Mouse (Mus musculus) CD8-positive naive resting alpha-beta T cell, adult 57 days (primary cell): ENCODE results near the gene Vmn2r67. TPM values are rescaled to one million over a fixed set of nuclear protein-coding genes. Genes with fewer than 3 reads are reported as not detected.

Experiments used
- total RNA-seq: library from RNA; stranded (reverse); gene quantifications from one replicate; pipeline ENCODE4 v1.2.4, GENCODE M21; 2023

Gene Vmn2r67
- total RNA-seq = not detected

GRCm38 (mm10) chr7:85155898-85156297 lies at the start of gene Vmn2r67:
TSS of gene Vmn2r67 (minus strand) at chr7:85155998.

Other genes starting within 250 kb of the Vmn2r67 start
- gene Vmn2r65, start 191.9 kb downstream of the Vmn2r67 start, total RNA-seq = not detected
- not detected for gene Vmn2r66, start 143.7 kb downstream of the Vmn2r67 start, total RNA-seq
- not detected for gene Vmn2r68, start 81.8 kb upstream of the Vmn2r67 start, total RNA-seq